Mouse (Mus musculus) c-Kit-negative CD71-positive TER-119-positive erythroid progenitor cells, embryonic 14.5 days (primary cell): ENCODE data around the gene Prokr1.

Experiments
- DNase-seq: peaks from one replicate; pipeline ENCODE4 v3.0.0-alpha.2; 2013; ENCODE audit warnings: low read depth, low spot score

The Prokr1 gene

DNA sequence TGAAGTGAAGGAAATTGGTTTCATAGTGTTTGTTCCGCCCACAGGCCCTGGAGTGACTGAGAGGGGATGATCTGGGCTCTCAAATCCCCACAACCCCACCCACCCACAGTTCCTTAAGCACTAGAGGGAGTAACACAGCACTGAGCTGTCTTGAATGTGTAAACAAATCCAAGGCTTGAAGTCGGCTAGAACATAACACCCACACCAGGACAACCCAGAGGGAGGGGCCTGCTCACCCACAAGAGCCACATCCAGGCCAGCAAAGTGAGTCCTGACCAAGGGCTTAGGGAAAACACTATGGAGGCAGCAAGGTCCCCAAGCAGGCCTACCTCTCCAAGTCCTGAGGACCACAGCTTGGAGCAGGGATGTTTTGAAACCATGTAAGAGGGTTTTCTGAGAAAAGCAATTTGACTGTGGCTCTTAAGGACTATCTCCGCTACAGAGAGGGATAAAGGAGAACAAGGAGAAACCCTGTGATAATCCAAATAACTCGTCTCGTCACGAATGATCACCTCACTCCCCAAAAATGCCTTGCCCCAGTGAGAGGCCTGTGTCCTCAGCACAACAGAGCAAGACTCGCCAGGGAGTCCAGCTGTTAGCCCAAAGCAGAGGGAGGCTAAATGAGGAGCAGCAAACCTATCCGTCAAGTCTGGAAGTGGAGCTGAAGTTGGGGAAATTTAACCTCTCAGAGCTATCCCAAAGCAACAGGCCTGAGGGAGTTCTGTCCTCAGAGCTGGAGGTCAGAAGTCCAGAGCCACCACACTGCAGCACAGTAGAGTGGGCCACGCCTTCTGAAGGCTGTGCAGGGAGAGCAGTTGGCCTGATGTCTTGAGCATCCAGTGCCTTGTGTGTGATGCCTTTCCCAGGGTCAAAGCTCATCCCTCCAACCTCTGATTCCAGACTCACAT, 22.6 kb downstream of the Prokr1 start:
- no peak for DNase-seq

DNA sequence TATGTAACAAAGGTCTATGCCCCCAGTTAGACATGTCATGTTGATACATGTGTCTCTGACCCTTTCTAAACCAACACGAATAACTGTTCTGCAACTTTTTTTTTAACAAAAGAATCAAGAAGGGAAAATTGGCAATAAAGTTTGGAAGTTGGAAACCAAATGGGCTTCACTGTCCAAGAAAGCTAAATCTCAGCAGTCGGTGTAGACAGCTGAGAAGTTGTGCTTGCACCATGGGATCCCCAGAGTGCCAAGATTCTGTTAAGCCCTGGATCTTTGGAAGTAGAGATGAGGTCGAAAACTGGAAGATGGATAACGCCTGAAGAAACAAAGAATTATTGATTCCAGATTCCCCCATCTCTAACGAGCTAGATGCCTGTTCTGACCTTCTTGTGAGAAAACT, 25.4 kb downstream of the Prokr1 start:
- DNase-seq, result no peak

GRCm38 (mm10) chr6:87564356-87564755, 26.2 kb downstream of the Prokr1 start:
- no peak for DNase-seq

DNA sequence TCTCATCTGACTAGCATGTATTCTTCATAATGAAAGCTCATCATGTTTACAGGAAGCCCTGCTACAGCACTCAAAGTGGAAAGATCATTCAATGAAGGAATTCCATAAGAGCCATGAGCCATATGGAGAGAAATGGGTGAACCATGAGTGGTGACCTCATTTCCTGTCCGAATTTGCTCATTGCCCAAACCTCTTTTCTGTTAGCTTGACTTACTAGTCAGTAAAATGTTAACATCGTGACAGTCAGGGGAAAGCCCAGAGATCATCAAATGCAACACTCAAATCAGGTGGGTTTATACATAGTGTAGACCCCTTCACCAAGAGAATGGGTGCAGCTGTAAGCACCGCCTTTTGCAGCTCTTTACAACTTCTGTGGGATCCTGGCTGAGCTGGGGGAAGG, 36.8 kb downstream of the Prokr1 start:
- DNase-seq, result no peak

- no peak for DNase-seq
These were observed 38.3 kb downstream of the Prokr1 start for GRCm38 (mm10) chr6:87552054-87552807.

GRCm38 (mm10) chr6:87547836-87548235, 42.7 kb downstream of the Prokr1 start:
- DNase-seq, result no peak

GRCm38 (mm10) chr6:87547431-87547830, 43.1 kb downstream of the Prokr1 start:
- DNase-seq, result no peak

DNA sequence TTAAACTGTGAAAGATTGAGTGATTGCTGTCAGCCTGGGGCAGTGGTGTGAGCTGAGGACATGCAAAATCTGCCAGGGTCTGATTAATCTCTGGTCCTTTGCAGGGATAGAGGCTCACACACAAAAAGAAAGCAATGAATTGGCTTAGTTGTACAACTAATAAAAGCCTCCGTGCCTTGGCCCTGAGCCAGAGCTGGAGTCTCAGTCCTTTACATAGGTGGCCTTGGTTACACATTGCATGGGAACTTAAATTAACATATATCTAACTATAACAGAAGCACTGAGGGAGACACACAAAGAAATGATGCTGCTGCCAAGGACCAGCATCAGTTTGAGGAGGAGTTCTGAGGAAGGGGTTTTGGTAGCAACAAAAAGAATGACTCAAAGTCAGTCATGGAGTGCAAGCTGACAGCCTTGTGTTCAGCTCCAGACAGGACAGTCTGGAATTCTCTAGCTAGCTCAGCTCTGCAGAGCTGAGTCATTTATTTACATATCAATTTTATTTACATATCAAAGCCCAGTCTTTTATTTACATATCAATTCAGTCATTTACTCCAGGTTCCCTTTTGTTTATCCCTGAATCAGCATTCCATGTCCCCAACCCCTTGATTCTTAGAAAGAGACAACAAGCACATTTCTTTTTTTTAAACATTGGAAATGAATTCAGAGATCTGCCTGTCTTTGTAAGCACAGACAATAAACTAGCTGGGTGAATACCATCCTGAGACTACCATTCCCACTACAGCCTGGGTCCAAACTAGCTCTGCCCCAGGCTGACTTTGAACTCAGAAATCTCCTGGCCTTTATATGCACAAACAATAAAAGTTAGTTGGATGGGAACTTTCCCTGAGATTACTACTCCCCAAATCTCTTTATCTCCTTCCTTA, 45.0 kb downstream of the Prokr1 start:
- no peak for DNase-seq

DNA sequence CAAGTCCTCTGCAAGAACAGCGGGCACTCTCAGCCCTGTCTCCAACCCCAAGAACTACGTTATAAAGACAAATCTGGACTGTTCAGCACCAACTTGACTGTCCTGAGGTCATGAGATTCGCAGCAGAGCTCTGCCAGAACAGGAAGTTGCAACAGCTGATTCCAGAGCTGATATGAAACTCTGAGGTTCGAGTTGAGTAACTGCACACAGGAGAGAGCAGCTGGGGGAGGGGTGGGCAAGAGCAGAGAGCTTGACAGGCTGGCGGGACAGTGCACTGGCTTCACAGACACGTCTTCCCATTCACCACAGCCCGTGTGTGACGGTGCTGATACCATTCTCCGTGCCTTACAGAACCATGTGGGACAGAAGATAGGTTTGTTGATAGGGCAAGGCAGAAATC, 48.5 kb downstream of the Prokr1 start:
- no peak for DNase-seq

DNA sequence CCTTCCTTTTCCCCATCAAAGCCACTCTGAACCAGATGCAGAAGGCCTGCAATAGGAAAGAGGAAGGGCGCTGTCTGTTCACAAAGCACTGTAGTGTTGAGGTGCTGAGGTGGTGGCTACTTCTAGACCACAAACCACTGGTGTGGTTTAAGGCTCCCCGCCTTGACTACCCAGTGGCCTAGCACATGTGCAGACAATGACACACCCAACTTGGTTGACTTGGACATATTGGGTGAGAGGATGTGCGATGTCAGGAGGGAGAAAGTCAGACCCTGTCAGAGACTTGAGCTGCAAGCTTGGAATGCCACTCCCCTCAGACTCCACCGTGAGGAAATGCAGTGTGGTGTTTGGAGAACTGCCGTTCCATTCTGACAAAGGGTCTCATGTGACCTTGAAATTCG, 49.4 kb downstream of the Prokr1 start:
- DNase-seq, result no peak

DNA sequence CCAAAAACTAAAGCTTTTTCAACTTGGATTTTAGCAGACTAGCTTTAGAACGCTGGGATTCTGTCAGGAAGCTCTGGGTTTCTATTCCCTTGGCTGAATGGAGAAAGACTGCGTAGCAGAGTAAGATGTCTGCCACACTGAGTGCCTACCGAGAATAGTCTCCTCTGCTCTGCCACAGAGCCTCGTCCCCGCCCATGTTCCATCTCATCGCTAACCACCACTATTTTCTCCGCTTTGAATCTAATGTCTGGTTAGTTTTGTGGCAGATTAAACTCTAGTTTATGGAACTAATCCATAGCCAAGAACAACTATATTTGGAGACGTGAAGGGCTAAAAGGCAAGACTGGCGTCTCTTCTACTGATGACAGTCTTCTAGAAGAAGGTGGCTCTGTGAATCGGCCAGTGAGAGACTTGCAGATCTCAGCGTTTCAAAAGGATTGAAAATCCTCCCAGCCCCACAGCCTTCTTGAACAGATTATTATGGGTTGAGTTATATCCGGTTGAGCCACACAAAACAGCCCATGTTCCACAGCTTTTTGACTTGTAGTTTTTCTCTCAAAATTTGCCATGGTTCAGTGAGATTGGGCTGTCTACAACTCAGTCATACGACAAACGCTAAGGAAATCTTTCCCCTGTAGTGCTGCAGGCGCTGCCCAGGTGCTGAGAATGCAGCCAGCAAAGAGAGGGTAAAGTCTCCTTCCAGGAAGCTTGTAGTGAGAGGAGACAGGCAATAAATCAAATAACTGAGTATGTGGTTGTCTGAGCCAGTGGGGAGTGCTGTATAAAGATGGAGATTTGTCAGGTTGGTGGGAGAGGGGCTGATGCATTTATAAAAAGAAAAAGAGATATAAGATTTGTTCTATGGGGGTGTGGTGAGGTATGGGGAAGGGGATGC, 51.9 kb downstream of the Prokr1 start:
- DNase-seq, result no peak

DNA sequence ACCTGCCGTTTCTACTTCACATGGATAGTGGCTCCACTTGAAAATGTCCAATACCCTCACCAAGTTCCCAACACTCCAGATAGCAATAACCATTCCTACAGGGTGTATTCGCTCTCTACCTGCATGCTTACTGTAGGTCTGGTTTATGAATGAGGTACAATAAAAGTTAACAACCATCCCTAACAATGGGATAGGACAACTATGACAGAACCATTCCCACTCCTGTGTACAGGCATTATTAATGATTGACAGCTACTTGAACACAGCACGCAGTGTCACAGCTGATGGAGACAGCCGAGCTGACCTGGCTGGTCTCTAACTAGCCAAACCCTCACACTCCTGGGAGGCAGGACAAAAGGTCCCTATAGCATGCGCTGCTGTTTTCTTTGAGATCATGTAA, 52.9 kb downstream of the Prokr1 start:
- no peak for DNase-seq

DNA sequence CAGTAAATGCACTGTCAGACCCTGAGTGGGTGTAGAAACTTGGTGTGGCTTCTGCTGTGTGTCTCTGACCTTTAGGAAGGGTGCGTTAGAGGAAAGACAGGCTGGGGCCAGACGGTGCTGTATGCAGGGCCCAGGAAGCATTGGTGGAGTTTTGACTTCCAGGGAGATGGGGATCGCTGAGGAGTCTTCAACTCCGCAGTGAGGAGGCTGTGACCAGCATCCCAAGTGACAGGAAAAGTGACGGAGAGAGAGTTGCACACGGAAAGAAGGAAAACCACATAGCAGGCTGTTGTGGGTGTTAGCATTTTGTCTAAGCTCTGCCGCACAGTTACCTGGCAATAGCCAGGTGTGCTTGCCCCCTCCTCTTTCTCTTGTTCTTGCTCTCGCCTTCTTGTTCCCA, 54.3 kb downstream of the Prokr1 start:
- DNase-seq, result no peak

DNA sequence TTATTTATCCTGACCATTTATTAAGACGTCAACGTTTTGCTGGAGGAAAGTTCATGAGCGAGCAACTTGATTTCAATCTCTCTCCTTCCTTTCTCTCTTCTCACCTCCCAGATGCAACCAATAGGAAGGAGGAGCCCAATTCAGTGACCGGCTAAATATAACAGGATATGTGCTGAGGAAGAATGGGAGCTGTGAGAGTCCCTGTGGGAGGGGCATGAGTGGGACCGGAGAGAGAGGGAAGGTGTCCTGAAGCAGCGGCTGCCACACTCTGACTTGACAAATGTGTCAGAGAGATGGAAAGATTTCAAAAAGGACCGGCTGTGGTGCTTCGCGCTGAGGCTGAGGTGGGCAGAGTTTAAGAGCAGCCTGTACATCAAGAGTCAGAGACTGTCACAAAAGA, 54.9 kb downstream of the Prokr1 start:
- no peak for DNase-seq

- DNase-seq, result no peak
These were observed 55.5 kb downstream of the Prokr1 start for GRCm38 (mm10) chr6:87534855-87535575.

DNA sequence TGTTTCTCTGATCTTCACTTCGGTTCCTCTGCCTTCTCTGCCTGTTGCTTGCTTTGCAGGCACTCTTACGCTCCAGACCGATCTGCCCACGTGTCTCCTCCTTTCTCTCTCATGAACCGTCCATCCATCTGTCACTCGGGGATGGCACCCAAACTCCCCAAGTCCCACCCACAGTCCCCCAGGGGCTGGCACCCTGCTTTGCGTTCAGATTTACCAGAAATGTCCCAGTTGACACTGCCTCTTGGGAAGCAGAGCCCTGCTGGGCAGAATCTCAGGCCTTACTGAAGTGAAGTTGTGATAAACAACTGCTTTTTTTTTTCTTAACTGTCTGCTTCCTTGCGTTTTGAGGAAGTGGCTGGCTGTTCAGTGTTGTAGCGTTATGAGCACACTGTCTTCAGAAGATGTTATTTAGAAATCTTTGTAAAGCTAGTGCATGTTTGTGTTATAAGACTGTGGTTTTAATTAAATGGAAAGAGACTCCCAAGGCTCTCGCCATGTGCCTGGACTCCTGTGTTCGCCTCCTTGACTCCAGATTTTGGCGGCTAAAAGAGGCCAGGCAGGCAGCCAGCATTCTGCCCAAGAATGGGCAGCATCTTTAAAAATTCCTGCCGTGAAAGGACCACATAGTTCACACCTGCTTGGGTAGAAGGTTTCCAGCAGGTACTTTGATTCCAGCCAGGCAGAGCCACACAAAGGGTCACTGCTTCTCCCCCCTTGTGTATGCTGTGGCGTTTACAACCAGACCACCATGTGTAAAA, 57.4 kb downstream of the Prokr1 start, which contains the start of gene Arhgap25:
Gene Arhgap25 (minus strand): TSS at position 307 of the 758 bp plus-strand sequence.
- DNase-seq, result no peak

GRCm38 (mm10) chr6:87531456-87532015, 59.0 kb downstream of the Prokr1 start:
- no peak for DNase-seq

- no peak for DNase-seq
These were observed 60.2 kb downstream of the Prokr1 start for GRCm38 (mm10) chr6:87530386-87530785.
